Mouse (Mus musculus): ENCODE measurements around the gene Abl1. TPM values are rescaled to one million over a fixed set of nuclear protein-coding genes. Genes with fewer than 3 reads are reported as not detected.

Abl1 gene
- total RNA-seq, 2 experiments from 2014 or later: 45.5 to 46.0 TPM

- no peak for DNase-seq (ENCODE audit: extremely low spot score in 1 of 2, low spot score in 1 of 2)
Measured at GRCm38 (mm10) chr2:31739041-31739440, 50.9 kb downstream of the Abl1 start.

DNA sequence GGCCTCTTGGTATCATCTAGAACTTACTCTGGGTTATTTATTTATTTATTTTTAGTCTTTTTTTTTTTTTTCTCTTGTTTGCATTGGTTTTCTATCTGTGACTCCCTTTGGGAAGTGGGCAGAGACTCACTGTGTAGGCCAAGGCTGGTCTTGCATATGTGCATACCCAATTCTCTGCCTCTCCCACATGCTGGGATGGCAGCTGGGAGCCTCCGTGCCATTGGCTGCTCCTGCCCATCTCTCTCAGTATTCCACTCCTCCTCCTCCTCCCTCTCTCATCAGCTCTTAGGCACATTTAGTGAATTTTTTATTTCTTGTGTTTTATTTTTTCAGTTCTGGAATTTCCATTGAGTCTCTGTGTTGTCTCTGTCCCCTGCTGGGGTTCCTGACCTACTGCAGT lies 53.6 kb downstream of the Abl1 start:
- no peak for DNase-seq (ENCODE audit: extremely low spot score in 1 of 2, low spot score in 1 of 2)

DNA sequence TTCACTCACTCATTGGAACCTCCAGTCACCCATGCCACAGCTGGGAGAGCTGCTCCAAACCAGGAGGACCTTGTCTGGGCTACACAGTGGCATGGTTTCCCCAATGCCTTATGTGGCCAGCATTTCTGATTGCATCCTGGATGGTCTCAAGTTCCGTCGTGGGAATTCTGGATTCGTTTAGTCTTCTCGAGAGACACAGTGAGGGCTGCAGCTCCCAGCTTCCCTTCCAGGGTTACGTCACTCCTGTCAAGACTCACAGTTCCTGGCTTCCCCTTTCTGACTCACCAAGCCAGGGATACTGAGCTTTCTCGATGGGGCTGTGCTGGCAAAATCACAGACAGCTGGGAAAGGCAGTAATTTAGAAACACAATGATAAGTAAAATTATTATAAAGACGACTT lies 54.0 kb downstream of the Abl1 start:
- no peak for DNase-seq (ENCODE audit: extremely low spot score in 1 of 2, low spot score in 1 of 2)

DNA sequence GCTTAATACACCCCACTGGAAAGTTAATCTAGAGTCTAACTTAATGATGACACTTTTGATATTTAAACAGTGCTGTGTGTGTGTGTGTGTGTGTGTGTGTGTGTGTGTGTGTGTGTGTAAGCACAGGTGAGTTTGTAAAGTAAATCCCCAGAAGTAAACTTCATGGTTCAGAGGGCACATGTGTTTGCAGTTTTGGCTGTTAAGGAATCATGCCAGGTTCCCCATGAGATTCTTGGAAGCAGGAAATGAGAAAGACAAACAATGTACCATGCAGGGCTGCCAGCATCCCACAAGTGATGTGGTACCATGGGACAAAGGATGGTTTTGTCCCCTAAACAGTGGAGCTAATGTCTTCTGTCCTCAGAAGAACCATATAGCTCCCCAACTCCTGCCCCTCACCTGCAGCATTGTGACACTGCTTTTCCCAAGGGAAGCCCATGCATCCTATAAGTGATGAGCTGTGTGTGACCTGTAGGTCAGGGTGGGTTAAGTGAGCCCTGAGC lies 57.6 kb downstream of the Abl1 start:
- no peak for DNase-seq (ENCODE audit: extremely low spot score in 1 of 2, low spot score in 1 of 2)

DNA sequence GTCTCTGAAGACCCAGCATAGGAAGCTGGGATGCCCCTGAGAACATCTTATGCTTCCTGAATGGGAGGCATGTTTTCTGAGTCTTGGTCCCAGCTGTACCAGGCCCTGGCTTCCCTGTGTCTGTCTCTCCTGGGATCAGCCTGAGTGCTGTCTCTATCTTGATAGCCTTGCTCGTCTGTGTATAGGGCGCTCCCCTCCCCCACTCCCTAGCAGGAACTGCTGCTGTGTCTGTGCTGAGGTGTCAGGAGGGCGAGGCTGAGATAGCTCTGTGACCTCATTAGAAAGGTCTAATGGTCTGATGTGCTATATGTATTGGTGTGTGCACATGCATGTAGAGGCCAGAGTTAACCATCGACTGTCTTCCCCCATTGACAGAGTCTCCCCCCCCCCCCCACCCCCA lies 58.7 kb downstream of the Abl1 start:
- no peak for DNase-seq (ENCODE audit: extremely low spot score in 1 of 2, low spot score in 1 of 2)

DNA sequence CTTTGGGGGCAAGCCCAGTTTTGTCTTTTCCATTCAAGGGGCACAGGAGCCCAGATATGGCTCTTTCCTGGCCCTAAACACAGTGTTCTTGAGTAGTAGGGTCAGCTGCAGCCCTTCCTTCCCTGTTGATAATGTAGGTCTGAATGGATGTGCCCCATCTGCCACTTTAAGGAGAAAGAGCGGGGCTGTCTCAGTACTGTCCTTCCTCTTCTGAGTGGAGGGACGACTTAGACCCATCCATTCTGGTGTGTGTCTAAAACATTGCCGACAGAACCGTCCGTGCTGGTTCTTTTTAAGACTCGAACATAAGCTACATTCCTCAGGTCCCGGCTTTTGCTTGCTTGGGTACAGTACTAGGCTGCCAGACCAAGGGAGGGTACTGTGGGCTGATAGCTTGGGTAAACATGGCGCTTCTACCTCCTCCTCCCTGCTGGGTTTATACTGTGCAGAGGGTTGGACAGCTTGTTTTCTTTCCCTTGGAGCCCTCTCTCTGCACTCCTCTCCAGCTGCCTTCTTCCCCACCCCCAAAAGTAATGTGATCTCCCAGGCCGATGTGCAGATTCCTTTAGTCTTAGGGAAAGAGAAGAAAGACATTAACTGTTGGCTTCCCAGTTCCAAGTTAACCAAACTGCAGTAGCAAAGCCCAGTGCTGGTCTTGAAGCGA lies 61.0 kb downstream of the Abl1 start:
- no peak for DNase-seq (ENCODE audit: extremely low spot score in 1 of 2, low spot score in 1 of 2)

- no peak for DNase-seq (ENCODE audit: extremely low spot score in 1 of 2, low spot score in 1 of 2)
Measured at GRCm38 (mm10) chr2:31750133-31750532, 62.0 kb downstream of the Abl1 start.

DNA sequence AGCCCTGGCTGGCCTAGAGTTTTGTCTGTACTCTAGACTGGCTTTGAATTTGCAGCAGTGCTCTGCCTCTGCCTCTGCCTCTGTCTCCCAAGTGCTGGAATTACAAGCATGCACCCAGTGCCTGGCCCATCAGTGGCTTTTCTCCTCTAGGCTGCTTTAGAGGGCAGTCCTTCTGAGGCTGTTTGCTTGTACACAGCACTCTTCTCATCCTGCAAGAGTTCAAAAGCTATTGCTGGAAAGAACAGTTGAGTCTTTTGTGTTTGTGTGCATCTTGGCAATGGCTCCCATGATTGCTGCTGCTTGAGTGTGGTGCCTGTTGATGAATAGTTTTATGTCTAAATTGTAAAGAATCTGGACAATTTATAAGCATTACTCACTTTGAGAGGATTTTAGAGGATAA lies 69.3 kb downstream of the Abl1 start:
- DNase-seq (ENCODE audit: extremely low spot score in 1 of 2, low spot score in 1 of 2): no peak

DNA sequence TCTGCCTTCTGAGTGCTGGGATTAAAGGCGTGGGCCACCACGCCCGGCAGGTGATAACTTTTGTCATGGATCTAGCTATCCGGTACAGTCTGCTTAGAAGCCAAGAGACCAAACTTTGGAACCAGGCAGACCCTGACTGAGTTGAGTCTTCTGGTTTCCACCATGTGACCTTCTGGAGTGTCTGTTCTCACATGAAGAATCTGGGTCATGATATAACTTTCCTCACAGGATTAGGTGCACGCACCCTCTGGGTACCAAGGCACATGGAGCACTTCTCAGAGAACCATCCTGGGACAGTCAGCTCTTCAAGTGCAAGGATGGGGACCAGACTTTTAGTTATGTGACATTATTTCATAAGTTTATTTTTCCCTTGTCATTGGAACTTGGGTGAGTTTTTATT lies 70.8 kb downstream of the Abl1 start:
- DNase-seq (ENCODE audit: extremely low spot score in 1 of 2, low spot score in 1 of 2): no peak

GRCm38 (mm10) chr2:31759751-31760460 lies 71.7 kb downstream of the Abl1 start:
- no peak for DNase-seq (ENCODE audit: extremely low spot score in 1 of 2, low spot score in 1 of 2)

DNA sequence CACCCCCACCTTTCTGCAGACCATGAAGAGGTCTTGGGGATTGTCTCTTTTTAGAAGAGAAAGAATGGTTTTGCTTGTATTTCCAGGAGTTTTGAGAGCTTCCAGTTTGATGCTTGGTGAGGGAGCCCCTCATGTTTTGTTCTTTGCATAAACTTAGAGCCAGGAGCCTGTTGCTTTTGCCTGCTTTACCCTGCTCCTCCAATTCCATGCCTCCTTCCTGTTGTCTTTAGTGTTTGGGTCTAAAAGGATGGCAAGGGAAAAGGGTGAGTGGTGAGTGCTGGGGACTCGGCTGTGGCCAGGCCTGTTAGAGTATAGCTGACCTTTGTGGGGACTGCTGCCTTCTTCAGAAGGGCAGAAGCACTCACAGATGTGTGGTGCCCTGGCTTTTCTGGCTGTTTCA lies 72.3 kb downstream of the Abl1 start:
- DNase-seq (ENCODE audit: extremely low spot score in 1 of 2, low spot score in 1 of 2): no peak

DNA sequence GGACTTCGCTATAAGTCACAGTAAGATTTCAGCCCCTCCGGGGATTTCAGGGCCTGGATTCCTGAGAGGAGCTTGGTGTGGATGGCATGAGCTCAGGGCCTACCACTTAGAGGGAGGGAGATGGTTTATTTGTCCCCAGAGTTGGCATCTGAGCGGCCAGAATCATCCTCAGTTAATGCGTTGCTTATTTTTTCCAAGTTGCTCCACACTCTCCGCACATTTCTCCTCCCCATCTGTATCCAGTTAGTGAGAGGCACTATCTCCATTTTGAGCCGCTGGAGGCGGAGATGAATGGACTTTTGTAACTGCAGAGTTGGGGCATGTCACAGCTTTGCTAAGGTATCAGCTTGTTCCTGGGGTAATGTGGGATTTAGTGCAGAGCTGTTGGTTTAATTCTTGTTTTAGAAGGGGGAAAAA lies 72.9 kb downstream of the Abl1 start:
- no peak for DNase-seq (ENCODE audit: extremely low spot score in 1 of 2, low spot score in 1 of 2)

- DNase-seq (ENCODE audit: extremely low spot score in 1 of 2, low spot score in 1 of 2): no peak
Measured at GRCm38 (mm10) chr2:31761585-31761984, 73.4 kb downstream of the Abl1 start.

DNA sequence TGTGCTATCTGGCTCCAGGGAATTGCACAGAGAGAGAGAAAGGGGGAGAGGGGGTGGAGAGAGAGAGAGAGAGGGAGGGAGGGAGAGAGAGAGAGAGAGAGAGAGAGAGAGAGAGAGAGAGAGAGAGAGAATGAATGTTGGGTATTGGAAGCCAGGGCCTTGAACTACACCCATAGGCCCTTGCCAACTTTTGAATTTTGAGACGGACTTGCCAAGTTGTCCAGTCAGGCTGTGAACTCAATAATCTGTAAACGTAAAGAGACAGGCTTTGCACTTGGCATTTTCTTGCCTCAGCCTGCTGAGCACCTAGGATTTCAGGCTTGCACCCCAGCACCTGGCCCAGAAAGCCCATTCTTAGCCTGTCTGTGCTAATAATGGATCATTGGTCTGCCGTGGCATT lies 74.0 kb downstream of the Abl1 start:
- no peak for DNase-seq (ENCODE audit: extremely low spot score in 1 of 2, low spot score in 1 of 2)

DNA sequence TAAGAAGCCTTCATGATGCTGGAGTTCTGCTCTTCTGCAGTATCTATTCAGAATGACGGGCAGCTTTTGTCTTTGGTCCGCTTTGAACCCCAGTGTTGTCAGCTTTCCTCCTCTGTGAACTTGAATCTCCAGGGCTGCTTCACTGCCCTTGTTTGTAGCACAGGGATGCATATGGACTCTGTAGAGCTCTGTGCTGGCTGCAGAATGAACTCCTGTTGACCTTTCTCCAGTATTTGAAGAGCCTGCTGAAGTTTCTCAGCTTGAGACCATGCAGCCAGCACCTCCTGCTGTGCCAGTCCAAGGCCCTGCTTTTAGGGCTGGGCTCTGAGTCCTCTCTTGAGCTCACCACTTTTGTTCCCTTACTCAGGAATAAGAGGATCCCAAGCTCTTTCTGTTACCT lies 74.7 kb downstream of the Abl1 start:
- DNase-seq (ENCODE audit: extremely low spot score in 1 of 2, low spot score in 1 of 2): no peak

GRCm38 (mm10) chr2:31763271-31763670 lies 75.1 kb downstream of the Abl1 start:
- DNase-seq (ENCODE audit: extremely low spot score in 1 of 2, low spot score in 1 of 2): no peak

- DNase-seq (ENCODE audit: extremely low spot score in 1 of 2, low spot score in 1 of 2): no peak
Measured at GRCm38 (mm10) chr2:31767104-31767503, 78.9 kb downstream of the Abl1 start.

- DNase-seq (ENCODE audit: extremely low spot score in 1 of 2, low spot score in 1 of 2): no peak
Measured at GRCm38 (mm10) chr2:31767815-31768214, 79.6 kb downstream of the Abl1 start.

DNA sequence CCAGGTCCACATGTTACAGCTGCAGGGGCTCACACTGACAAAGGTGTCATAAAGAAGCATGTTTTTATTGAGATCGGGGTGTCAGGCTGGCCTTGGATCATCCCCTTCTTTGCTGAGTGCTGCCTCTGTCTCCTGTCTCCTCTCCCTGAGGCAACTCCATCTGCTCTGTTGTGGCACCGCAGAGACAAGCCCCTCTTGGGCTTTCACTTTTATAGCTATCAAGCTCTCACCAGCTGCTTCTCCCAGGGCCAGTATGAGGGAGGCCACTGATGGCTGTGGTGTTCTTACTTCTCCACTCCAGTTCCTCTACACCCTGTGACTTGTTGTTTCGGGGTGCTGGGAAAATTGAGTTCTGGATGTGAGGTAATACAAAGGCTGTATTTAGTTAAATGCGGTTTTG lies 80.9 kb downstream of the Abl1 start:
- no peak for DNase-seq (ENCODE audit: extremely low spot score in 1 of 2, low spot score in 1 of 2)

DNA sequence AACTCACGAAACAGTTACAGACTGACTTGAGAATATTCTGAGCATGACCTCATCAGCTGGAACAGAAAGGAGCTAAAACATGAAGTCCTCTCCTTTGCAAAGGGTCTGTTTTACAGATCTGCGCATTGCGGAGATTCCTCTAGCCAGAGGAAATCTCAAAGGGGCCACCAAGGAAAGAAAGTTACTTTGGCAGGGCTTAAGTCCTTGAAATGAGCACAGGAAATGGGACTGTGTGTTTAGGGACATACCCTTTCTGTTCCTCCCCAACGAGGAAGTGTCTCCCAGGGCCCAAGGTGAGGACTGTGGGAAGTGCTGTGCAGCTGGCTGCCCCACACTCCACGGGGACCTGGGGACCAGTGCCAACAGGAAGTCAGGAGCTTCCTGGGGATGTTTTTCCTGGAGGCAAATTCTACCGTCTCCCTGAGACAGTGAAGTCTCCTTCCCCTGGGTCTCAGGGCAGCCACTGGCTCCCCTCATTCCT lies 81.5 kb downstream of the Abl1 start:
- no peak for DNase-seq (ENCODE audit: extremely low spot score in 1 of 2, low spot score in 1 of 2)

DNA sequence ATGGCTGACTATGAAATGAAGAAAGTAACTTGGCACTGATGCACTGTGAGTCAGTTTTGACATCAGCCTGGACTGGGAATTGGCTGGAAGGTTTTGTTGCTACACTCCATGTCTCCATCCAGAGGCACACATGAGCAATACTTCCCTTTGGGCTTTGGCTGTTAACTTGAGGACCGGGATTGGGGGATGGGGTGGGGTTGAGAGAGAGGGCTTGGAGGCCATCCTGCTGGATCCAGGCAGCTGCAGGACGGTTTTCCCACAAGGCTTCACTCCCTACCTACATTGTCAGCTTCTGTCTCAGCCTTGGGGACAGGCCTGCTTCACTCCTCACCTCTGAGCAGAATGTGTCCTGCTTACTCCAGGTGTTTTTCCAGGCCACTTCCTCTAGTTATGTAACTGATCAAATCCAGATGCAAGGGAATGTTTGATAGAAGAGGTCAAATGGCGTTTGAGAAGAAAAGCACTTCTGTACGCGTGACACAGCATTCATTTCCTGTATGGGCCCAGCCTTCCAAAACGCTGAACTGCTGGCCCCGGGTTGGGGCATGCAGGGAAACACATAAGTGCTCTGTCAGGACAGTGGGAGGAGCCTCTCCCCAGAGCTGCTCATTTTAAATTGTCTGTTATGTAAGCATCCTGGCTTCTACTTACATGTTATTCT lies 82.7 kb downstream of the Abl1 start:
- no peak for DNase-seq (ENCODE audit: extremely low spot score in 1 of 2, low spot score in 1 of 2)

Data from layer of hippocampus, postnatal 25 days (tissue).